Mouse (Mus musculus): ENCODE measurements around the gene Zpbp.

Zpbp gene

DNA sequence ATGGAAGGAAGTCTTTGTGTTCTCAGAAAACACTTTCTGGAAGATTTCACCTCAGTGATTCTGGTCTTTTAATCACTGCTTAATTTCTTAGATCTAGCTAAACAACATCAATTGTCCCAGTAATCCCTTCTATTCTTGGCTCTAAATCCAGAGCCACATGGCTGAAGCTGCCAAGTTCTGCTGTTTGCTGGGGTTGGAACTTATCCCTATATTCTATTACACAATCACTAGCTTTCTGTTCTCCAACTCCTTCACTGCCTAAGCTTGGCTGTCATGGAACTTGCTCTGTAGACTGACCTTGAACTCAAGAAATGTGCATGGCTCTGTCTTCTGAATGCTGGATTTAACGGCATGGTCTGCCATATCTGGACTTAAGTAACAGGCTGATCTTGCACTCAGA is 204.9 kb downstream of the Zpbp start:
- Histone ChIP-seq H3K9me3 (ENCODE audit: low read length) (no peaks in the 10 kb centered on the region), H3K36me3 (ENCODE audit: insufficient read depth, low read length) (no peaks in the 10 kb centered on the region), H3K27me3 (ENCODE audit: insufficient read depth, low read length) (no peaks in the 10 kb centered on the region), H3K4me3 (replicated peaks; ENCODE audit: low read length) (no peak overlapping the region), H3K4me1 (replicated peaks; ENCODE audit: low read depth, low read length) (no peaks in the 10 kb centered on the region)
- no peak for TF ChIP-seq NANOG (IDR thresholded peaks at IDR 0.05; ENCODE audit: borderline replicate concordance, low read length)
- no peak for TF ChIP-seq POU5F1 (IDR thresholded peaks at IDR 0.05; ENCODE audit: borderline replicate concordance, low read length)
- TF ChIP-seq CTCF (conservative IDR thresholded peaks at IDR 0.05; ENCODE audit: low read length), result no peak

GRCm38 (mm10) chr11:11242694-11243377 is 219.4 kb downstream of the Zpbp start:
- Histone ChIP-seq H3K9me3 (ENCODE audit: low read length) (no peaks in the 10 kb centered on the region), H3K36me3 (ENCODE audit: insufficient read depth, low read length) (no peaks in the 10 kb centered on the region), H3K4me1 (replicated peaks; ENCODE audit: low read depth, low read length) (peaks cover 3% of the 10 kb centered on the region; the same call in 1 of the 2 replicates), H3K27me3 (ENCODE audit: insufficient read depth, low read length) (no peaks in the 10 kb centered on the region), H3K4me3 (replicated peaks; ENCODE audit: low read length) (no peak overlapping the region)
- TF ChIP-seq POU5F1 (IDR thresholded peaks at IDR 0.05; ENCODE audit: borderline replicate concordance, low read length), result no peak
- TF ChIP-seq CTCF (conservative IDR thresholded peaks at IDR 0.05; ENCODE audit: low read length), result no peak
- no peak for TF ChIP-seq NANOG (IDR thresholded peaks at IDR 0.05; ENCODE audit: borderline replicate concordance, low read length)

DNA sequence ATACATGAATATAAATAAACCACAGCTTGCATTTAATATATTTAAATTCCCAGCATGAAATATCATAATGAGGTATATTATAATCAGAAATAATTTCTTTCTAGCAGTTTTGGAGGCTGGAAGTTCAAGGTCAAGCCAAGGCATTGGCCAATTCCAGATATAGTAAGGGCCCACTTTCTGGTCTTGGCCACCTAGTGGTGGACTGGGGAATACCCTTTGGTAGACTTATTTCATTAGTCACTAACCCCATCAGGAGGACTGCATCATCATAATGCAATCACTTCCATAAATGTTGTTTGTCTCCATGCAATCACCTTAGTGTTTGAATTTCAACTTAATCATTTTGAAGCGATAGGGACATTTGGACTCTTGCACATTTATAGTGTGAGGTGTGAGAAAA is 222.9 kb downstream of the Zpbp start:
- peaks cover 3% of the 10 kb centered on the region; the same call in 1 of the 2 replicates for H3K4me1 ChIP-seq (replicated peaks; ENCODE audit: low read depth, low read length)
- no peaks in the 10 kb centered on the region for H3K36me3 ChIP-seq (ENCODE audit: insufficient read depth, low read length)
- H3K9me3 ChIP-seq (ENCODE audit: low read length), result no peaks in the 10 kb centered on the region
- H3K4me3 ChIP-seq (replicated peaks; ENCODE audit: low read length), result no peak overlapping the region
- H3K27me3 ChIP-seq (ENCODE audit: insufficient read depth, low read length), result no peaks in the 10 kb centered on the region
- TF ChIP-seq NANOG (IDR thresholded peaks at IDR 0.05; ENCODE audit: borderline replicate concordance, low read length) (no peak), CTCF (conservative IDR thresholded peaks at IDR 0.05; ENCODE audit: low read length) (peak; percentile 82)
